Mouse (Mus musculus): ENCODE results near the gene Heatr3.

- TF ChIP-seq CTCF (IDR thresholded peaks at IDR 0.05; ENCODE audit: low read depth) (no peak), EP300 (optimal IDR thresholded peaks at IDR 0.05) (no peak)
Measured at GRCm38 (mm10) chr8:88130754-88131317, 6.8 kb upstream of the Heatr3 start.
